Mouse (Mus musculus) megakaryocyte, embryonic 14.5 days (primary cell): Measurements from ENCODE around the gene Ttc7.

Source experiments
- FLI1 ChIP-seq: IDR thresholded peaks from 2 replicates; pipeline ENCODE4 v1.6.1; 2012; ENCODE audit warnings: low read length, inconsistent platforms, mixed read lengths
- GATA1 ChIP-seq: IDR thresholded peaks from 3 replicates; pipeline ENCODE4 v1.6.1; 2012; ENCODE audit warnings: mixed read lengths, low read length, inconsistent platforms, borderline replicate concordance

GRCm38 (mm10) chr17:87236725-87237650 is 45.7 kb upstream of the Ttc7 start:
- TF ChIP-seq GATA1 (no peak), FLI1 (no peak)
